Mouse (Mus musculus): ENCODE measurements at regions not wholly inside any gene's neighbourhood (a gene's known extent, or its start where the extent isn't known, plus 50 kb on each side); places are given as distances from the start of the nearest gene placed in this dataset.

- Histone ChIP-seq H3K27ac (ENCODE audit: control insufficient read depth, insufficient read depth, low read depth, low read length) (no peak overlapping the region), H3K4me1 (ENCODE audit: control insufficient read depth, insufficient read depth, low read length) (no peaks in the 10 kb centered on the region), H3K36me3 (ENCODE audit: control insufficient read depth, insufficient read depth, low read length) (no peaks in the 10 kb centered on the region), H3K4me3 (ENCODE audit: control insufficient read depth, low read depth, low read length) (no peak overlapping the region), H3K27me3 (ENCODE audit: control insufficient read depth, insufficient read depth, low read length) (no peaks in the 10 kb centered on the region)
- TF ChIP-seq CTCF (IDR thresholded peaks at IDR 0.05; ENCODE audit: control insufficient read depth, insufficient read depth, insufficient replicate concordance, low read depth, low read length) (no peak), POLR2A (IDR thresholded peaks at IDR 0.05; ENCODE audit: control insufficient read depth, low read depth, low read length) (no peak)
Measured at GRCm38 (mm10) chr8:116298891-116299290, 205.9 kb upstream of the Dynlrb2 start.

DNA sequence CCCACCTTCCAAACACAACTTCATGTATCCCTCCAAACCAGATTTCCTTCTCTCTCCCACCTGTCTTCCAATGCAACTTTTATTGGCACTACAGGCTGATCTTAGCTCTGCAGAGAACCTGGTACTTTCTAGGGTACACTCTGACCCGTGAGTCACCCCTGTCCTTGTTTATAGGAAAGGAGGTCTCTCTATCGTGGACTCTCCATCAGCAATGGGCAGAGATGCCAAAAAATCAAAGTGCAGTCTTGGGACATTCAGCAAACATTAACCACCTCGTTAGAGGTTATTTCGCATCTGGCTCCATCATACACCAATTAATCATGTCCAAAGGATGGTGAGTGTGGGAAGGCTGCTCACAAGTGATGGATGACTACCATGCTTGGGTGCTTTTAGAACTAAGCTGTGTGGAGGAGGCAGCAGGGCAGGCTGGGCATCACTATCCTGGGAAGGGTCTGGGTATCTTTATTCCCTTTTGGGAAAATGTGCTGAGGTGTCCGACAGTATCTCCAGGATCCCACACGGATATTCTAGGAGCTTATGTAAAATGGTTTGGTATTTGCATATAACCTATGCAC, 214.0 kb upstream of the Dynlrb2 start:
- no peak overlapping the region for H3K27ac ChIP-seq (ENCODE audit: control insufficient read depth, insufficient read depth, low read depth, low read length)
- TF ChIP-seq POLR2A (IDR thresholded peaks at IDR 0.05; ENCODE audit: control insufficient read depth, low read depth, low read length) (no peak), CTCF (IDR thresholded peaks at IDR 0.05; ENCODE audit: control insufficient read depth, insufficient read depth, insufficient replicate concordance, low read depth, low read length) (no peak)
- H3K4me3 ChIP-seq (ENCODE audit: control insufficient read depth, low read depth, low read length) = no peak overlapping the region
- no peaks in the 10 kb centered on the region for H3K36me3 ChIP-seq (ENCODE audit: control insufficient read depth, insufficient read depth, low read length)
- H3K4me1 ChIP-seq (ENCODE audit: control insufficient read depth, insufficient read depth, low read length) = no peaks in the 10 kb centered on the region
- no peaks in the 10 kb centered on the region for H3K27me3 ChIP-seq (ENCODE audit: control insufficient read depth, insufficient read depth, low read length)

- Histone ChIP-seq H3K27ac (ENCODE audit: control insufficient read depth, insufficient read depth, low read depth, low read length) (no peak overlapping the region), H3K27me3 (ENCODE audit: control insufficient read depth, insufficient read depth, low read length) (no peaks in the 10 kb centered on the region), H3K4me1 (ENCODE audit: control insufficient read depth, insufficient read depth, low read length) (no peaks in the 10 kb centered on the region), H3K36me3 (ENCODE audit: control insufficient read depth, insufficient read depth, low read length) (no peaks in the 10 kb centered on the region), H3K4me3 (ENCODE audit: control insufficient read depth, low read depth, low read length) (no peak overlapping the region)
- TF ChIP-seq POLR2A (IDR thresholded peaks at IDR 0.05; ENCODE audit: control insufficient read depth, low read depth, low read length) (no peak), CTCF (IDR thresholded peaks at IDR 0.05; ENCODE audit: control insufficient read depth, insufficient read depth, insufficient replicate concordance, low read depth, low read length) (no peak)
Measured at GRCm38 (mm10) chr8:116289237-116289636, 215.5 kb upstream of the Dynlrb2 start.

DNA sequence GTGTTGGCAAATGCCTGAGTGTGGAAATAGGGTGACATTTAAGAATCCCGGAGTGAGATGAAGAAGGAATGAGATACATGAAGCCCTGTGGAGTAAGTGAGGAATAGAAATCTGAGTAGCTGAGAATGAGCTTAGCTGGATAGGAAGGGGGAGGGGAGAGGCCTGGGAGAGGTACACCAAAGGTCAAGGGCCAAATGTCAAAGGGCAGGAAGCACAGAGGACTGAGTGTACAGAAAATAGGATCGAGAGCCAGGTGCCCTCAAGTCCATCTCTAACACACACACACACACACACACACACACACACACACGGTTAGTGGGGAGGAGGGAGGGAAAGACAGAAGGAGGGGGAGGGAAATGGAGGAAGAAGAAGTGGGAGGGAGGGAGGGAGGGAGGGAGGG, 220.8 kb upstream of the Dynlrb2 start:
- TF ChIP-seq CTCF (IDR thresholded peaks at IDR 0.05; ENCODE audit: control insufficient read depth, insufficient read depth, insufficient replicate concordance, low read depth, low read length) = no peak
- TF ChIP-seq POLR2A (IDR thresholded peaks at IDR 0.05; ENCODE audit: control insufficient read depth, low read depth, low read length) = no peak
- Histone ChIP-seq H3K36me3 (ENCODE audit: control insufficient read depth, insufficient read depth, low read length) (no peaks in the 10 kb centered on the region), H3K27me3 (ENCODE audit: control insufficient read depth, insufficient read depth, low read length) (no peaks in the 10 kb centered on the region), H3K4me3 (ENCODE audit: control insufficient read depth, low read depth, low read length) (no peak overlapping the region), H3K27ac (ENCODE audit: control insufficient read depth, insufficient read depth, low read depth, low read length) (no peak overlapping the region), H3K4me1 (ENCODE audit: control insufficient read depth, insufficient read depth, low read length) (no peaks in the 10 kb centered on the region)

DNA sequence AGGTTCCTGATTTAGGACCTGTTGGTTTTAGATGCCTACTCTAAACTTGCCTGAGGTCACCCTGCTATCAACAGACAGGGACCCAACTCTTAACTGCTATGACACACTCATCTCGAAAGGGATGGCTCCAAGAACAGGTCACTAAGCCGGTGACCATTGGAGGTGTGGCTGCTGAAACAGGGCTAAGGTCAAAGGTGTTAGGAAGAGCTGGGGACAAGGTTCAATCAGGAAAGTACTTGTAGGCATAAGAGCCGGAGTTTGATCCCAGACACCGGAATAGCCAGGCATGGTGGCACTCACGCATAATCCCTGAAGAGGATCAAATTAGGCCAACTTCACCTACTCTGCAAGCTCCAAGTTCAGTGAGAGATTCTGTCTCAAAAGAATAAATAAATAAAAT, 222.4 kb upstream of the Dynlrb2 start:
- H3K4me3 ChIP-seq (ENCODE audit: control insufficient read depth, low read depth, low read length) = no peak overlapping the region
- H3K4me1 ChIP-seq (ENCODE audit: control insufficient read depth, insufficient read depth, low read length) = no peaks in the 10 kb centered on the region
- no peaks in the 10 kb centered on the region for H3K27me3 ChIP-seq (ENCODE audit: control insufficient read depth, insufficient read depth, low read length)
- no peaks in the 10 kb centered on the region for H3K36me3 ChIP-seq (ENCODE audit: control insufficient read depth, insufficient read depth, low read length)
- TF ChIP-seq CTCF (IDR thresholded peaks at IDR 0.05; ENCODE audit: control insufficient read depth, insufficient read depth, insufficient replicate concordance, low read depth, low read length) (no peak), POLR2A (IDR thresholded peaks at IDR 0.05; ENCODE audit: control insufficient read depth, low read depth, low read length) (no peak)
- H3K27ac ChIP-seq (ENCODE audit: control insufficient read depth, insufficient read depth, low read depth, low read length) = no peak overlapping the region

DNA sequence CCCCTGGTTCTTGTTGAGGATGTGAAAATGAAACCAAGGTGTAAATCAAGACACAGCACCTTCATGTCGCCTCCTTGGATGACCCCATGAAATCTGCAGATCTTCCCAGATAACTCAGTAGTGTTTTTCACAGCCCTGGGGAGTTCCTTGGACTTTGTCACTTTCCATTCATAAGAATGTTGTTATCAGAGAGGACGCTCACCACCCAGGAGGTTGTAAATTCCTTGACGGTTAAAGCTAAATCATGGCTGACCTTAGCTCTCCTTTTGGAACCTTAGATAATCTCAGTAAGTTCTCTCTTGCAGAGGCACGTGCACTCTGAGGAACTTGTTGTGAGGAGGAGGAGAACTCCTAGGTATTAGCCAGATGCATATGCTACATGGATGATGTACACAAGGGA, 229.8 kb upstream of the Dynlrb2 start:
- no peaks in the 10 kb centered on the region for H3K27me3 ChIP-seq (ENCODE audit: control insufficient read depth, insufficient read depth, low read length)
- TF ChIP-seq CTCF (IDR thresholded peaks at IDR 0.05; ENCODE audit: control insufficient read depth, insufficient read depth, insufficient replicate concordance, low read depth, low read length) (no peak), POLR2A (IDR thresholded peaks at IDR 0.05; ENCODE audit: control insufficient read depth, low read depth, low read length) (no peak)
- no peaks in the 10 kb centered on the region for H3K36me3 ChIP-seq (ENCODE audit: control insufficient read depth, insufficient read depth, low read length)
- H3K27ac ChIP-seq (ENCODE audit: control insufficient read depth, insufficient read depth, low read depth, low read length) = no peak overlapping the region
- H3K4me3 ChIP-seq (ENCODE audit: control insufficient read depth, low read depth, low read length) = no peak overlapping the region
- H3K4me1 ChIP-seq (ENCODE audit: control insufficient read depth, insufficient read depth, low read length) = no peaks in the 10 kb centered on the region

GRCm38 (mm10) chr8:116271238-116271637, 233.5 kb upstream of the Dynlrb2 start:
- Histone ChIP-seq H3K27ac (ENCODE audit: control insufficient read depth, insufficient read depth, low read depth, low read length) (no peak overlapping the region), H3K4me1 (ENCODE audit: control insufficient read depth, insufficient read depth, low read length) (no peaks in the 10 kb centered on the region)

DNA sequence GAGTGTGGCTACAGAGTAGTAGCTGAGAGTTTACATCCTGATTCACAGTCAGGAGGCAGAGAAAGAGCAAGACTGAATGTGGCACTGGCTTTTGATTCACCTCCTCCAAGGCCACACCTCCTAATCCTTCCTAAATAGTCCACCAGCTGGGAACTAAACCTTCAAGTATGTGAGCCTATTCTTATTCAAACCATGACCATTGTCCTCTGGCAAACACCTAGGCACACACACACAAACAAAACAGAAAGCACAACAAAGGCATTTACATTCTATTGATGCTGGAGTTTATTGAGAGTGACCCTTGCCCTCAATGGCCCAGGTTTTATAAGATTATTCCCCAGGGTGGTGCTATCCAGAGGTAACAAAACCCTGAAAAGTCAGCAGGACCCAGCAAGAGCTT, 235.4 kb upstream of the Dynlrb2 start:
- Histone ChIP-seq H3K27ac (ENCODE audit: control insufficient read depth, insufficient read depth, low read depth, low read length) (no peak overlapping the region), H3K27me3 (ENCODE audit: control insufficient read depth, insufficient read depth, low read length) (no peaks in the 10 kb centered on the region), H3K4me1 (ENCODE audit: control insufficient read depth, insufficient read depth, low read length) (no peaks in the 10 kb centered on the region), H3K36me3 (ENCODE audit: control insufficient read depth, insufficient read depth, low read length) (no peaks in the 10 kb centered on the region), H3K4me3 (ENCODE audit: control insufficient read depth, low read depth, low read length) (no peak overlapping the region)
- TF ChIP-seq CTCF (IDR thresholded peaks at IDR 0.05; ENCODE audit: control insufficient read depth, insufficient read depth, insufficient replicate concordance, low read depth, low read length) = no peak
- no peak for TF ChIP-seq POLR2A (IDR thresholded peaks at IDR 0.05; ENCODE audit: control insufficient read depth, low read depth, low read length)

More at GRCm38 (mm10) chr8:116271238-116271637, 233.5 kb upstream of the Dynlrb2 start:
- no peak for TF ChIP-seq CTCF (IDR thresholded peaks at IDR 0.05; ENCODE audit: control insufficient read depth, insufficient read depth, insufficient replicate concordance, low read depth, low read length)
- TF ChIP-seq POLR2A (IDR thresholded peaks at IDR 0.05; ENCODE audit: control insufficient read depth, low read depth, low read length) = no peak
- Histone ChIP-seq H3K4me3 (ENCODE audit: control insufficient read depth, low read depth, low read length) (no peak overlapping the region), H3K27me3 (ENCODE audit: control insufficient read depth, insufficient read depth, low read length) (no peaks in the 10 kb centered on the region), H3K36me3 (ENCODE audit: control insufficient read depth, insufficient read depth, low read length) (no peaks in the 10 kb centered on the region)
